Mouse (Mus musculus) liver, embryonic 14.5 days (tissue): ENCODE results near the gene Mtmr14.

Experiments
- CTCF ChIP-seq: IDR thresholded peaks from 2 replicates; pipeline ENCODE4 v1.5.1; 2016; ENCODE audit warnings: antibody characterized with exemption, low read depth, control low read depth
- EP300 ChIP-seq: IDR thresholded peaks from 2 replicates; pipeline ENCODE4 v1.6.1; 2016; ENCODE audit warnings: antibody characterized with exemption, low read depth

- no peak for TF ChIP-seq CTCF
- no peak for TF ChIP-seq EP300
Observed at GRCm38 (mm10) chr6:113283500-113283899, 45.9 kb downstream of the Mtmr14 start.
